Mouse (Mus musculus): ENCODE measurements around the gene Cavin4. TPM values are rescaled to one million over a fixed set of nuclear protein-coding genes. Genes with fewer than 3 reads are reported as not detected.

Gene Cavin4
- 0.86 TPM for polyA plus RNA-seq (2015; fragmentation: Illumina TruSeq; extraction: RNeasy Lipid Tissue Mini Kit (QIAGEN cat#74804); ENCODE audit: low read depth, low replicate concordance)

DNA sequence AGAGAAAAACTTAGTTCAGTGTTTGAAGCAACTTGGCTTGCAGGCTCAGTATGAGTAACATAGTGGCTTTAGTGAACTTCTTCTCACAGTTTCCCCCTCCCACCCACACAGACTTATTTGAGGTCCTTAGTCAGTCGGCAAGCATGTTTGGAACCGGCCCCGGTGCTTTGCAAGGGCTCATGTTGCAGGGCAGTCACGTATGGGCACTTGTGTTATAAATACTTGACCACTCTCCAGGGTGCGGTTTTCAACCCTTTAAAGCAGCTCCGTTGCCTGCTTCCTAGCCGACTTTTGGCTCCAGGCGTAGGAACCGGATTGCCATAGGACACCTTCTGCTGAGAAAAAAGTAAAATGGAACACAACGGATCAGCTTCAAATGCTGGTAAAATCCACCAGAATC is at the start of gene Cavin4:
Gene Cavin4, plus strand, starts transcription at position 244 of the 400 bp plus-strand sequence.

Other genes with a start within 250 kb of the Cavin4 start
- 18.4 TPM for gene Tex10, start 190.1 kb upstream of the Cavin4 start, polyA plus RNA-seq (2015; fragmentation: Illumina TruSeq; extraction: RNeasy Lipid Tissue Mini Kit (QIAGEN cat#74804); ENCODE audit: low read depth, low replicate concordance)
- gene Msantd3, start 123.6 kb upstream of the Cavin4 start, polyA plus RNA-seq (2015; fragmentation: Illumina TruSeq; extraction: RNeasy Lipid Tissue Mini Kit (QIAGEN cat#74804); ENCODE audit: low read depth, low replicate concordance) = 15.8 TPM
- 109 TPM for gene Tmeff1, start 78.3 kb upstream of the Cavin4 start, polyA plus RNA-seq (2015; fragmentation: Illumina TruSeq; extraction: RNeasy Lipid Tissue Mini Kit (QIAGEN cat#74804); ENCODE audit: low read depth, low replicate concordance)

All from brain, adult 10 weeks (tissue).